Mouse (Mus musculus) cerebellum, adult 2 months (tissue): ENCODE results near the gene Tmem108.
A peak's percentile ranks its signal among the peaks of the same experiment; 100 is the strongest.

Experiments
- CTCF ChIP-seq: fragments of 200-500 bp; IDR thresholded peaks from 2 replicates; pipeline ENCODE4 v1.5.1; 2011; ENCODE audit warnings: low read depth, mild to moderate bottlenecking, control low read depth, low read length, moderate library complexity, borderline replicate concordance; ENCODE audit not compliant: insufficient read depth
- POLR2A ChIP-seq: fragments of 200-500 bp; IDR thresholded peaks from 2 replicates; pipeline ENCODE4 v1.6.1; 2011; ENCODE audit warnings: low read length, control low read depth, borderline replicate concordance; ENCODE audit not compliant: insufficient read depth

GRCm38 (mm10) chr9:103580186-103580585, 181.5 kb downstream of the Tmem108 start:
- TF ChIP-seq CTCF (peak; percentile 21; the same call in 1 of the 2 replicates), POLR2A (no peak)
